Mouse (Mus musculus): Measurements from ENCODE around the gene Nxn. TPM values are rescaled to one million over a fixed set of nuclear protein-coding genes. Genes with fewer than 3 reads are reported as not detected.
"Not testable (repeated sequence)": the region's sequence is repeated elsewhere in the genome, so short reads cannot be mapped to it uniquely, and the experiment has no call there.

The Nxn gene
- polyA plus RNA-seq, 1 experiment = 135 TPM

- peak overlapping the region; percentile 81 for H3K4me3 ChIP-seq (ENCODE audit: insufficient read depth, low read length)
- TF ChIP-seq CTCF (IDR thresholded peaks at IDR 0.05; ENCODE audit: borderline replicate concordance, insufficient read depth, low read length) = no peak
- TF ChIP-seq POLR2A (IDR thresholded peaks at IDR 0.05; ENCODE audit: low read depth, low read length) = no peak
- no peaks in the 10 kb centered on the region for H3K4me1 ChIP-seq (ENCODE audit: control insufficient read depth, insufficient read depth, low read length)
- H3K27ac ChIP-seq (ENCODE audit: insufficient read depth, low read length) = peak overlapping the region; percentile 48
These were observed 182.1 kb downstream of the Nxn start for GRCm38 (mm10) chr11:76216681-76217389.

- TF ChIP-seq CTCF (IDR thresholded peaks at IDR 0.05; ENCODE audit: borderline replicate concordance, insufficient read depth, low read length) (no peak), POLR2A (IDR thresholded peaks at IDR 0.05; ENCODE audit: low read depth, low read length) (no peak)
- no peaks in the 10 kb centered on the region for H3K4me1 ChIP-seq (ENCODE audit: control insufficient read depth, insufficient read depth, low read length)
- H3K27ac ChIP-seq (ENCODE audit: insufficient read depth, low read length) = no peak overlapping the region
These were observed 182.8 kb downstream of the Nxn start for GRCm38 (mm10) chr11:76216049-76216540.

GRCm38 (mm10) chr11:76215011-76215410 is 183.9 kb downstream of the Nxn start:
- TF ChIP-seq POLR2A (IDR thresholded peaks at IDR 0.05; ENCODE audit: low read depth, low read length) (no peak), CTCF (IDR thresholded peaks at IDR 0.05; ENCODE audit: borderline replicate concordance, insufficient read depth, low read length) (no peak)
- H3K4me1 ChIP-seq (ENCODE audit: control insufficient read depth, insufficient read depth, low read length) = no peaks in the 10 kb centered on the region
- no peak overlapping the region for H3K27ac ChIP-seq (ENCODE audit: insufficient read depth, low read length)
- H3K4me3 ChIP-seq (ENCODE audit: insufficient read depth, low read length) = no peak overlapping the region

More at GRCm38 (mm10) chr11:76216049-76216540, 182.8 kb downstream of the Nxn start:
- peak overlapping the region; percentile 81 for H3K4me3 ChIP-seq (ENCODE audit: insufficient read depth, low read length)

- Histone ChIP-seq H3K4me3 (ENCODE audit: insufficient read depth, low read length) (no peak overlapping the region), H3K27ac (ENCODE audit: insufficient read depth, low read length) (no peak overlapping the region), H3K4me1 (ENCODE audit: control insufficient read depth, insufficient read depth, low read length) (no peaks in the 10 kb centered on the region)
- TF ChIP-seq CTCF (IDR thresholded peaks at IDR 0.05; ENCODE audit: borderline replicate concordance, insufficient read depth, low read length) = no peak
- no peak for TF ChIP-seq POLR2A (IDR thresholded peaks at IDR 0.05; ENCODE audit: low read depth, low read length)
These were observed 185.1 kb downstream of the Nxn start for GRCm38 (mm10) chr11:76213841-76214240.

- H3K4me3 ChIP-seq (ENCODE audit: insufficient read depth, low read length); H3K4me1 ChIP-seq (ENCODE audit: control insufficient read depth, insufficient read depth, low read length); H3K27ac ChIP-seq (ENCODE audit: insufficient read depth, low read length): not testable (repeated sequence)
These were observed 187.3 kb downstream of the Nxn start for GRCm38 (mm10) chr11:76211595-76211994.

GRCm38 (mm10) chr11:76210228-76210985 is 188.5 kb downstream of the Nxn start:
- H3K4me3 ChIP-seq (ENCODE audit: insufficient read depth, low read length) = no peak overlapping the region
- H3K27ac ChIP-seq (ENCODE audit: insufficient read depth, low read length) = no peak overlapping the region
- no peaks in the 10 kb centered on the region for H3K4me1 ChIP-seq (ENCODE audit: control insufficient read depth, insufficient read depth, low read length)
- TF ChIP-seq POLR2A (IDR thresholded peaks at IDR 0.05; ENCODE audit: low read depth, low read length) (no peak), CTCF (IDR thresholded peaks at IDR 0.05; ENCODE audit: borderline replicate concordance, insufficient read depth, low read length) (no peak)

Other genes with a start within 250 kb of the Nxn start
- 40.1 and 40.9 TPM in 2 replicates for gene Vps53, start 219.5 kb downstream of the Nxn start, polyA plus RNA-seq (2011; ENCODE audit: insufficient read length, low read depth, missing spikeins)
- 17.5 and 20.8 TPM in 2 replicates for gene Fam57a, start 219.5 kb downstream of the Nxn start, polyA plus RNA-seq (2011; ENCODE audit: insufficient read length, low read depth, missing spikeins)
- gene Dbil5, start 181.5 kb downstream of the Nxn start, polyA plus RNA-seq (2011; ENCODE audit: insufficient read length, low read depth, missing spikeins) = not detected in 2 replicates
- 11.3 and 14.7 TPM in 2 replicates for gene Gemin4, start 181.5 kb downstream of the Nxn start, polyA plus RNA-seq (2011; ENCODE audit: insufficient read length, low read depth, missing spikeins)
- 6.1 and 8.6 TPM in 2 replicates for gene Mrm3, start 155.4 kb downstream of the Nxn start, polyA plus RNA-seq (2011; ENCODE audit: insufficient read length, low read depth, missing spikeins)
- 73.5 and 84.4 TPM in 2 replicates for gene Glod4, start 155.4 kb downstream of the Nxn start, polyA plus RNA-seq (2011; ENCODE audit: insufficient read length, low read depth, missing spikeins)
- gene Timm22, start 7.8 kb upstream of the Nxn start, polyA plus RNA-seq (2011; ENCODE audit: insufficient read length, low read depth, missing spikeins) = 28.2 and 35.5 TPM in 2 replicates
- 23.1 and 23.7 TPM in 2 replicates for gene Abr, start 223.2 kb upstream of the Nxn start, polyA plus RNA-seq (2011; ENCODE audit: insufficient read length, low read depth, missing spikeins)

Measured in embryonic fibroblast, embryonic 13.5 days (primary cell).